Mouse (Mus musculus) monocyte, adult 2 months (primary cell): Measurements from ENCODE around the gene Lrrc75a.
A peak's percentile ranks its signal among the peaks of the same experiment; 100 is the strongest.

Experiments used
- DNase-seq, 2 experiments: peaks; one replicate each; pipeline ENCODE4 v3.0.0; 2022; ENCODE audit warnings: low spot score in 2 of 2, low read depth in 1 of 2

Lrrc75a gene

GRCm38 (mm10) chr11:62645732-62646494, 2.4 kb downstream of the Lrrc75a start:
- DNase-seq, result peak in 1 of 2 experiments; percentile 30

GRCm38 (mm10) chr11:62645337-62645675, 3.0 kb downstream of the Lrrc75a start:
- no peak for DNase-seq

GRCm38 (mm10) chr11:62644602-62645336, 3.6 kb downstream of the Lrrc75a start:
- no peak for DNase-seq

- no peak for DNase-seq
Measured at GRCm38 (mm10) chr11:62643681-62644363, 4.5 kb downstream of the Lrrc75a start.

- no peak for DNase-seq
Measured at GRCm38 (mm10) chr11:62643011-62643631, 5.2 kb downstream of the Lrrc75a start.

- DNase-seq, result no peak
Measured at GRCm38 (mm10) chr11:62642023-62642844, 6.1 kb downstream of the Lrrc75a start.

GRCm38 (mm10) chr11:62640378-62640777, 7.9 kb downstream of the Lrrc75a start:
- no peak for DNase-seq

- no peak for DNase-seq
Measured at GRCm38 (mm10) chr11:62638402-62638801, 9.9 kb downstream of the Lrrc75a start.

GRCm38 (mm10) chr11:62637806-62638205, 10.5 kb downstream of the Lrrc75a start:
- DNase-seq, result no peak

GRCm38 (mm10) chr11:62637401-62637800, 10.9 kb downstream of the Lrrc75a start:
- no peak for DNase-seq

- no peak for DNase-seq
Measured at GRCm38 (mm10) chr11:62636840-62637221, 11.5 kb downstream of the Lrrc75a start.

GRCm38 (mm10) chr11:62636105-62636839, 12.1 kb downstream of the Lrrc75a start:
- no peak for DNase-seq

- no peak for DNase-seq
Measured at GRCm38 (mm10) chr11:62635406-62635805, 12.9 kb downstream of the Lrrc75a start.

- no peak for DNase-seq
Measured at GRCm38 (mm10) chr11:62631138-62631537, 17.2 kb downstream of the Lrrc75a start.

- no peak for DNase-seq
Measured at GRCm38 (mm10) chr11:62630225-62630821, 18.0 kb downstream of the Lrrc75a start.

- DNase-seq, result no peak
Measured at GRCm38 (mm10) chr11:62629352-62630224, 18.7 kb downstream of the Lrrc75a start.

GRCm38 (mm10) chr11:62624341-62625291, 23.7 kb downstream of the Lrrc75a start:
- no peak for DNase-seq
